Mouse (Mus musculus): ENCODE data around the gene Cdkl3.
"Not testable (repeated sequence)": the region's sequence is repeated elsewhere in the genome, so short reads cannot be mapped to it uniquely, and the experiment has no call there.

Cdkl3 gene

GRCm38 (mm10) chr11:52120415-52120814, 116.4 kb downstream of the Cdkl3 start:
- DNase-seq (ENCODE audit: low read depth, low spot score), result not testable (repeated sequence)

- no peak for DNase-seq (ENCODE audit: low read depth, low spot score)
Observed at GRCm38 (mm10) chr11:52122045-52122444, 118.0 kb downstream of the Cdkl3 start.

DNA sequence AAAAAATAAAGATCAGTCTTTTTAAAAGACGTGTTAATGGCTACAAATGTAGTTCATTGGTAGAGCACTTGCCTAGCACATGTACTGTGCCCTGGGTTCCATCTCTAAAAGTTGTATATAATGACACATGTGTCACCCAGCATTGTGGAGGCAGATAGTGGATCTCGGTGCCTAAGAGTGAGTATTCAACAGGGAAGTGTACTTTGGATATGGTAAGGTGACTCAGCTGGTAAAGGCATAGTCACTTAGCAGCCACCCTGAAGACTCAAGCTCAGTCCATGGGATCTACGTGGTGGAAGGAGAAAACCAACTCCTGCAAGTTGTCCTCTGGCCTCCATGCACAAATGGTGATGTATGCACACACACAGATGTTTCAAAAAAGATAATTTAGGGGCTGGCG, 120.4 kb downstream of the Cdkl3 start:
- no peak for DNase-seq (ENCODE audit: low read depth, low spot score)

GRCm38 (mm10) chr11:52127169-52127568, 123.1 kb downstream of the Cdkl3 start:
- DNase-seq (ENCODE audit: low read depth, low spot score), result no peak

- DNase-seq (ENCODE audit: low read depth, low spot score), result no peak
Observed at GRCm38 (mm10) chr11:52127760-52128159, 123.7 kb downstream of the Cdkl3 start.

DNA sequence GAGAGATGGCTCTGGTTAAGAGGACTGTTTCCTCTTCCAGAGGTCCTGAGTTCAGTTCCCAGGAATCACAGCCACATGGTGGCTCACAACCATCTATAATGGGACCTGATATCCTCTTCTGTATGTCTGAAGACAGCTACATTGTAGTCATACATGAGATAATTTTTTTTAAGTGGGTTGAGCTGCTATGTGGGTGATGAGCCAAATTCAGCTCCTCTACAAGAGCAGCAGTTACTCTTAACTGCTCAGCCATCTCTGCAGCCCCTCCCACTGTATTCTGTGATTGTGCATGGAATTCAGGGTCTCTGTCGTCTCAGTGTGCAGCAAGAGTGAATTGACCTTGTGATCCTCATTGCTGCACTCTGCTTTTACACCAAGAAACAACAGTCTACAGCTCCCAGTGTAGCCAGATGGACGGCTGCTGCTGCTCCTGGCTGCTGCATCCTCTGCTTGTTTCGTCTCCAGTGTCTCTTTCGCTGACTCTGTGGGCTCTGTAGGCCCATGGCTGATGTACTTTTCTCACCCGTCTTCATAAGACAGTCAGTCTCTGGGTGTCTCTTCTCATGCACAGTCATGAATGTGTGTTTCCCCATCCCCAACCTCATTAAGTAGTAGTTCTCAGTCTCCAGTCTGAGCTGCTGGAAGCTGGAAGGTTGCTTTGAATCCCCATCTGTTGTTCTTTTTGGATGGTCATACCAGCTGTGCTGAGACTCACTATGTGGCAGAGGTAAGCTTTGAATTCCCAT, 124.5 kb downstream of the Cdkl3 start:
- no peak for DNase-seq (ENCODE audit: low read depth, low spot score)

GRCm38 (mm10) chr11:52129171-52129570, 125.2 kb downstream of the Cdkl3 start:
- peak; percentile 36 for DNase-seq (ENCODE audit: low read depth, low spot score)

- no peak for DNase-seq (ENCODE audit: low read depth, low spot score)
Observed at GRCm38 (mm10) chr11:52129621-52130450, 125.8 kb downstream of the Cdkl3 start.

DNA sequence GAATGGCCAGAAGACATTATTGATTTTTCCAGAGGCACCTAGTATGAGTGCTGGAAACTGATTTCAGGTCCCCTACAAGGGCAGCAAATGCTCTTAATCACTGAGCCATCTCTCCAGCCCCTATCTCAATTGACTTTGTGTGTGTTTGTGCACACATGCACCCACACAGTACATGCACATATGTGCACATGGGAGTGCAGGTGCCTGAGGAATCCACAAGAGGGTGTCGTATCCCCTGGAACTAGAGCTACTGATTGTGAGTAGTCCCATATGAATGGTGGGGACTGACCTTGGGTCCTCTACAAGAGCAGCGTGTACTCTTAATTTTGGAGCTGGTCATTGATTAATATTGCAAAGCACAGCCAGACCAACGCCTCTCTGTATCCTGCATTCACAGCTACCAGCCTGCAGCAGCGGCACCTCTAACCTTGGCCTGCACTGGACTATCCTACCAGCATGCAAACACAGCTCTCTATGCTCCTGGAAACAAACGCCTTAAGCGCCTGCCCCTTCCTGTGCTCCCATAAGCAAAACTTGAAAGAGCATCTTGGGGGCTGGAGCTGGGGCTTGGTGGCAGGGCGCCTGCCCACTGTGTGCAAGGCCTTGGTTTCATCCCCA, 126.5 kb downstream of the Cdkl3 start:
- DNase-seq (ENCODE audit: low read depth, low spot score), result no peak

Data from WW6 (cell line).